Mouse (Mus musculus) neural tube, embryonic 11.5 days (tissue): ENCODE results near the gene E2f8. TPM values are rescaled to one million over a fixed set of nuclear protein-coding genes. Genes with fewer than 3 reads are reported as not detected.
A peak's percentile ranks its signal among the peaks of the same experiment; 100 is the strongest.

Source experiments
- ATAC-seq: fragments of 200-750 bp; cut with Nextera tagmentation; 2 replicates; pipeline ENCODE4 v1.8.0; 2017; ENCODE audit warnings: moderate number of reproducible peaks, mild to moderate bottlenecking, moderate TSS enrichment, moderate library complexity; ENCODE audit not compliant: insufficient read depth, low FRiP score, low TSS enrichment
- DNase-seq: peaks from one replicate; pipeline ENCODE4 v3.0.0-alpha.2; 2015; ENCODE audit warnings: low spot score
- H3K27ac ChIP-seq: fragments of 300-500 bp; sonication (generic); 2 replicates; pipeline ENCODE4 v1.5.1; 2014; ENCODE audit warnings: low read depth, mild to moderate bottlenecking, low read length
- H3K27me3 ChIP-seq: fragments of 300-500 bp; sonication (generic); 2 replicates; pipeline ENCODE4 v1.6.1; 2014; ENCODE audit warnings: mild to moderate bottlenecking, low read length, mixed read lengths; ENCODE audit not compliant: control insufficient read depth, insufficient read depth
- H3K36me3 ChIP-seq: fragments of 300-500 bp; sonication (generic); 2 replicates; pipeline ENCODE4 v1.6.1; 2014; ENCODE audit warnings: mild to moderate bottlenecking, low read length, moderate library complexity, mixed read lengths; ENCODE audit not compliant: control insufficient read depth, insufficient read depth
- H3K4me1 ChIP-seq: fragments of 300-500 bp; sonication (generic); 2 replicates; pipeline ENCODE4 v1.6.1; 2014; ENCODE audit warnings: low read length, mixed read lengths; ENCODE audit not compliant: control insufficient read depth, insufficient read depth
- H3K4me2 ChIP-seq: fragments of 300-500 bp; sonication (generic); 2 replicates; pipeline ENCODE4 v1.6.1; 2014; ENCODE audit warnings: low read depth, mild to moderate bottlenecking, moderate library complexity
- H3K4me3 ChIP-seq: fragments of 300-500 bp; sonication (generic); 2 replicates; pipeline ENCODE4 v1.5.1; 2014; ENCODE audit warnings: low read depth, low read length
- H3K9ac ChIP-seq: fragments of 300-500 bp; sonication (generic); 2 replicates; pipeline ENCODE4 v1.6.1; 2014; ENCODE audit warnings: mild to moderate bottlenecking, low read length
- H3K9me3 ChIP-seq: fragments of 300-500 bp; sonication (generic); 2 replicates; pipeline ENCODE4 v1.6.1; 2016; ENCODE audit warnings: low read length; ENCODE audit not compliant: control insufficient read depth
- WGBS: fragments of 180-500 bp; shearing (Covaris S2); extraction: QIAGEN DNeasy Blood & Tissue Kit; methylation state at CpG from one replicate; pipeline ENCODE4 v1.1.7; 2014; 5-methylcytosine and 5-hydroxymethylcytosine counted together
- polyA plus RNA-seq: library from polyadenylated mRNA; unstranded; fragments of >200 nt; fragmentation: Nextera tagmentation; extraction: Ambion mirVana; gene quantifications from 2 replicates; pipeline ENCODE4 v1.2.1, GENCODE M21; 2014

Gene E2f8
- polyA plus RNA-seq, 1 experiment from 2014 or later, result 16.5 TPM

- Histone ChIP-seq H3K27ac (no peak overlapping the region), H3K9me3 (no peaks in the 10 kb centered on the region), H3K4me2 (no peak overlapping the region), H3K27me3 (no peaks in the 10 kb centered on the region), H3K36me3 (no peaks in the 10 kb centered on the region), H3K4me1 (no peaks in the 10 kb centered on the region), H3K4me3 (no peak overlapping the region), H3K9ac (no peak overlapping the region)
- DNase-seq (no peak), ATAC-seq (no peak)
Observed at GRCm38 (mm10) chr7:48911146-48911545, 29.8 kb upstream of the E2f8 start.

- Histone ChIP-seq H3K9ac (no peak overlapping the region), H3K4me2 (no peak overlapping the region), H3K9me3 (no peaks in the 10 kb centered on the region), H3K27me3 (no peaks in the 10 kb centered on the region), H3K36me3 (no peaks in the 10 kb centered on the region), H3K4me1 (no peaks in the 10 kb centered on the region), H3K27ac (no peak overlapping the region), H3K4me3 (no peak overlapping the region)
- ATAC-seq, result no peak
- WGBS, result 74% methylated on average over 6 of the region's 6 CpGs
- no peak for DNase-seq
Observed at GRCm38 (mm10) chr7:48910282-48910681, 28.9 kb upstream of the E2f8 start.

- Histone ChIP-seq H3K4me2 (no peak overlapping the region), H3K4me3 (no peak overlapping the region), H3K9me3 (no peaks in the 10 kb centered on the region), H3K4me1 (no peaks in the 10 kb centered on the region), H3K9ac (no peak overlapping the region), H3K27ac (no peak overlapping the region), H3K27me3 (no peaks in the 10 kb centered on the region), H3K36me3 (no peaks in the 10 kb centered on the region)
- no peak for ATAC-seq
- no peak for DNase-seq
- WGBS, result 73% methylated on average over 4 of the region's 4 CpGs
Observed at GRCm38 (mm10) chr7:48909342-48909671, 27.9 kb upstream of the E2f8 start.

GRCm38 (mm10) chr7:48908521-48909341, 27.3 kb upstream of the E2f8 start, which contains the start of gene Nav2:
Nav2 (plus strand) TSS chr7:48908716.
- ATAC-seq, result no peak
- 72% methylated on average over 8 of the region's 8 CpGs for WGBS
- Histone ChIP-seq H3K9me3 (no peaks in the 10 kb centered on the region), H3K4me2 (no peak within 1 kb of the TSS), H3K9ac (no peak within 1 kb of the TSS), H3K36me3 (no peaks in the 10 kb centered on the region), H3K4me3 (no peak within 1 kb of the TSS), H3K4me1 (no peaks in the 10 kb centered on the region), H3K27ac (no peak within 1 kb of the TSS), H3K27me3 (no peaks in the 10 kb centered on the region)
- no peak for DNase-seq

GRCm38 (mm10) chr7:48902454-48902853, 21.1 kb upstream of the E2f8 start:
- no peak overlapping the region for H3K9ac ChIP-seq
- H3K36me3 ChIP-seq, result no peaks in the 10 kb centered on the region
- no peaks in the 10 kb centered on the region for H3K9me3 ChIP-seq
- 23% methylated on average over 2 of the region's 2 CpGs for WGBS
- ATAC-seq (no peak), DNase-seq (no peak)
- H3K4me3 ChIP-seq, result no peak overlapping the region
- peaks cover 7% of the 10 kb centered on the region for H3K4me1 ChIP-seq
- no peak overlapping the region for H3K4me2 ChIP-seq
- no peaks in the 10 kb centered on the region for H3K27me3 ChIP-seq
- no peak overlapping the region for H3K27ac ChIP-seq

GRCm38 (mm10) chr7:48900408-48901167, 19.2 kb upstream of the E2f8 start:
- Histone ChIP-seq H3K27me3 (no peaks in the 10 kb centered on the region), H3K4me2 (no peak overlapping the region), H3K9ac (no peak overlapping the region), H3K4me3 (no peak overlapping the region), H3K36me3 (no peaks in the 10 kb centered on the region), H3K27ac (no peak overlapping the region), H3K9me3 (no peaks in the 10 kb centered on the region), H3K4me1 (peaks cover 12% of the 10 kb centered on the region)
- DNase-seq (no peak), ATAC-seq (no peak)
- 84% methylated on average over 8 of the region's 8 CpGs for WGBS

GRCm38 (mm10) chr7:48898416-48898815, 17.0 kb upstream of the E2f8 start:
- WGBS, result 65% methylated on average over 9 of the region's 9 CpGs
- peaks cover 12% of the 10 kb centered on the region for H3K4me1 ChIP-seq
- ATAC-seq (no peak), DNase-seq (no peak)
- no peaks in the 10 kb centered on the region for H3K27me3 ChIP-seq
- no peak overlapping the region for H3K4me2 ChIP-seq
- H3K27ac ChIP-seq, result no peak overlapping the region
- H3K36me3 ChIP-seq, result no peaks in the 10 kb centered on the region
- no peaks in the 10 kb centered on the region for H3K9me3 ChIP-seq
- H3K4me3 ChIP-seq, result no peak overlapping the region
- H3K9ac ChIP-seq, result no peak overlapping the region

GRCm38 (mm10) chr7:48897539-48898163, 16.3 kb upstream of the E2f8 start:
- Histone ChIP-seq H3K4me2 (no peak overlapping the region), H3K36me3 (no peaks in the 10 kb centered on the region), H3K27ac (no peak overlapping the region), H3K4me1 (peaks cover 12% of the 10 kb centered on the region), H3K27me3 (no peaks in the 10 kb centered on the region), H3K9me3 (no peaks in the 10 kb centered on the region), H3K4me3 (no peak overlapping the region), H3K9ac (no peak overlapping the region)
- WGBS, result 51% methylated on average over 24 of the region's 24 CpGs
- ATAC-seq (no peak), DNase-seq (peak; percentile 29)
